Comparison of ENCODE assay signal across 15 mouse cellular contexts in the genomic region with DNA sequence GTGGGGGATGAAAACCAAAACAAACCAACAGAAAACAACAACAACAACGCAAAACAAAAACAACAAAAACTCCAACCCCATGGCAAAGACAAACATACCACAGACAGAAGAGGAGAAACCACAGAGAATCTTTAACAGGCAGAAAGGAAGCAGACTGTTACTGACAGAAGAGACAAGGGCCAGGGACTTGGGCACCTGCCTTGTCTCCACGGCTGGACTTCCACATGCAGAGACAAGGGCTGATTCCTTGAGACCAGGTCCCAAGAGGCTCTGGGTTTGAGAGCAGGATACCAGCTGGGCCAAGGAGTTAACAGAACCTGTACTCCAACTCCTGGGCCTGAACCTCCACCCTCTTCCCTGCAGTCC.
DNase-seq lines count a peak whose midpoint lies in the region; ATAC-seq lines count a peak whose summit lies in the region.
"Had no signal": no experiment of that assay in that cellular context is flagged by ENCODE, and none has a peak within 500 bp of the region (broad histone marks: within the 10 kb centered on the region; RNA-seq: fewer than 3 reads in every experiment).

No protein-coding gene starts in this region.

- H3K4me2 ChIP-seq in hindbrain, embryonic 16.5 days (ENCODE audit: low read length): no peak overlapping the region
- H3K4me2 ChIP-seq in hindbrain, embryonic 12.5 days (replicated peaks): no peak overlapping the region
- H3K4me2 ChIP-seq in midbrain, embryonic 16.5 days (ENCODE audit: low read length): no peak overlapping the region
- H3K4me2 ChIP-seq: embryonic facial prominence, embryonic 12.5 days; forebrain, embryonic 13.5 days; limb, embryonic 13.5 days had no signal

- no peaks in the 10 kb centered on the region for H3K27me3 ChIP-seq in hindbrain, embryonic 16.5 days (replicated peaks; ENCODE audit: control insufficient read depth, insufficient read depth, low read length)
- no peaks in the 10 kb centered on the region for H3K27me3 ChIP-seq in hindbrain, embryonic 12.5 days
- no peaks in the 10 kb centered on the region for H3K27me3 ChIP-seq in midbrain, embryonic 10.5 days (ENCODE audit: low read depth, poor library complexity, severe bottlenecking)
- no peaks in the 10 kb centered on the region for H3K27me3 ChIP-seq in midbrain, embryonic 16.5 days (ENCODE audit: control insufficient read depth, insufficient read depth, low read depth, low read length)
- no peaks in the 10 kb centered on the region for H3K27me3 ChIP-seq in embryonic facial prominence, embryonic 10.5 days (replicated peaks; ENCODE audit: low read depth, poor library complexity, severe bottlenecking)
- H3K27me3 ChIP-seq: embryonic facial prominence, embryonic 12.5 days; forebrain, embryonic 13.5 days; limb, embryonic 13.5 days had no signal

- no peak overlapping the region; the same call in 1 of the 2 replicates for H3K27ac ChIP-seq in hindbrain, embryonic 16.5 days (ENCODE audit: low read depth, low read length)
- H3K27ac ChIP-seq in hindbrain, embryonic 12.5 days: no peak overlapping the region
- 0 out of 2 replicates have a peak overlapping the region, but pooled peaks have one; percentile 50 for H3K27ac ChIP-seq in midbrain, embryonic 10.5 days (replicated peaks)
- H3K27ac ChIP-seq in midbrain, embryonic 16.5 days (ENCODE audit: low read length): no peak overlapping the region
- H3K27ac ChIP-seq in embryonic facial prominence, embryonic 10.5 days (replicated peaks): peak overlapping the region; percentile 19; the same call in 1 of the 2 replicates
- H3K27ac ChIP-seq in macrophage: peak overlapping the region; percentile 38
- H3K27ac ChIP-seq: embryonic facial prominence, embryonic 12.5 days; forebrain, embryonic 13.5 days; hindbrain, embryonic 10.5 days; limb, embryonic 13.5 days had no signal

- H3K9ac ChIP-seq in hindbrain, embryonic 16.5 days (ENCODE audit: low read depth, low read length): no peak overlapping the region
- H3K9ac ChIP-seq in hindbrain, embryonic 12.5 days: no peak overlapping the region
- no peak overlapping the region for H3K9ac ChIP-seq in midbrain, embryonic 16.5 days (ENCODE audit: low read depth, low read length)
- H3K9ac ChIP-seq: embryonic facial prominence, embryonic 12.5 days; forebrain, embryonic 13.5 days; limb, embryonic 13.5 days had no signal

- H3K4me1 ChIP-seq in hindbrain, embryonic 16.5 days (ENCODE audit: control insufficient read depth, insufficient read depth, low read depth, low read length): peaks cover 3% of the 10 kb centered on the region
- H3K4me1 ChIP-seq in hindbrain, embryonic 12.5 days: peaks cover 10% of the 10 kb centered on the region
- H3K4me1 ChIP-seq in midbrain, embryonic 10.5 days: peaks cover 23% of the 10 kb centered on the region
- no peaks in the 10 kb centered on the region; the same call in 1 of the 2 replicates for H3K4me1 ChIP-seq in midbrain, embryonic 16.5 days (ENCODE audit: control insufficient read depth, insufficient read depth, low read length)
- H3K4me1 ChIP-seq in embryonic facial prominence, embryonic 10.5 days: peaks cover 62% of the 10 kb centered on the region

- DNase-seq in midbrain, embryonic 10.5 days (ENCODE audit: low spot score): no peak
- DNase-seq in embryonic facial prominence, embryonic 10.5 days (ENCODE audit: low spot score): no peak
- no peak for DNase-seq in urinary bladder, adult 18-20 months (ENCODE audit: low spot score in 2 of 2)
- DNase-seq: cerebellum, postnatal 14 days; gastrocnemius, postnatal 14 days; layer of hippocampus, postnatal 36 days had no signal

- WGBS in hindbrain, embryonic 16.5 days: 62% methylated on average over 2 of the region's 2 CpGs
- 65% methylated on average over 2 of the region's 2 CpGs for WGBS in hindbrain, embryonic 12.5 days
- 93% methylated on average over 2 of the region's 2 CpGs for WGBS in midbrain, embryonic 10.5 days
- WGBS in midbrain, embryonic 16.5 days: 78% methylated on average over 2 of the region's 2 CpGs
- WGBS in embryonic facial prominence, embryonic 10.5 days: 63% methylated on average over 2 of the region's 2 CpGs
- 58% methylated on average over 2 of the region's 2 CpGs for WGBS in macrophage (ENCODE audit: missing documents)

- no peaks in the 10 kb centered on the region for H3K36me3 ChIP-seq in hindbrain, embryonic 16.5 days (ENCODE audit: control insufficient read depth, insufficient read depth, low read length)
- H3K36me3 ChIP-seq in hindbrain, embryonic 12.5 days: no peaks in the 10 kb centered on the region
- H3K36me3 ChIP-seq in midbrain, embryonic 10.5 days: no peaks in the 10 kb centered on the region
- no peaks in the 10 kb centered on the region for H3K36me3 ChIP-seq in midbrain, embryonic 16.5 days (ENCODE audit: control insufficient read depth, insufficient read depth, low read length)
- no peaks in the 10 kb centered on the region for H3K36me3 ChIP-seq in embryonic facial prominence, embryonic 10.5 days (replicated peaks)
- no peaks in the 10 kb centered on the region for H3K36me3 ChIP-seq in macrophage (ENCODE audit: inconsistent target)
- H3K36me3 ChIP-seq: embryonic facial prominence, embryonic 12.5 days; hindbrain, embryonic 10.5 days; limb, embryonic 13.5 days had no signal

- H3K9me3 ChIP-seq in hindbrain, embryonic 16.5 days (ENCODE audit: control insufficient read depth, low read length): no peaks in the 10 kb centered on the region
- no peaks in the 10 kb centered on the region for H3K9me3 ChIP-seq in hindbrain, embryonic 12.5 days (replicated peaks)
- no peaks in the 10 kb centered on the region for H3K9me3 ChIP-seq in midbrain, embryonic 10.5 days (replicated peaks)
- no peaks in the 10 kb centered on the region for H3K9me3 ChIP-seq in midbrain, embryonic 16.5 days (replicated peaks; ENCODE audit: control insufficient read depth, low read length, poor library complexity, severe bottlenecking)
- H3K9me3 ChIP-seq in embryonic facial prominence, embryonic 10.5 days: no peaks in the 10 kb centered on the region
- H3K9me3 ChIP-seq: embryonic facial prominence, embryonic 12.5 days; forebrain, embryonic 13.5 days; hindbrain, embryonic 10.5 days; limb, embryonic 13.5 days had no signal

- peak; percentile 39; the same call in 1 of the 2 replicates for ATAC-seq in hindbrain, embryonic 16.5 days
- ATAC-seq in hindbrain, embryonic 12.5 days (ENCODE audit: low FRiP score): no peak
- no peak for ATAC-seq in midbrain, embryonic 16.5 days
- ATAC-seq: lung, postnatal 0 days had no signal

- H3K79me2 ChIP-seq in macrophage (ENCODE audit: inconsistent target): peaks cover 100% of the 10 kb centered on the region

- no peak overlapping the region for H3K4me3 ChIP-seq in hindbrain, embryonic 16.5 days (ENCODE audit: low read length)
- H3K4me3 ChIP-seq in hindbrain, embryonic 12.5 days: no peak overlapping the region
- no peak overlapping the region for H3K4me3 ChIP-seq in midbrain, embryonic 10.5 days
- H3K4me3 ChIP-seq in midbrain, embryonic 16.5 days (ENCODE audit: low read depth, low read length): no peak overlapping the region
- H3K4me3 ChIP-seq in embryonic facial prominence, embryonic 10.5 days: no peak overlapping the region
- H3K4me3 ChIP-seq in macrophage (ENCODE audit: inconsistent target): no peak overlapping the region
- H3K4me3 ChIP-seq: embryonic facial prominence, embryonic 12.5 days; forebrain, embryonic 13.5 days; hindbrain, embryonic 10.5 days; limb, embryonic 13.5 days had no signal

Comparison
In these comparisons a context has a peak if more than half of its experiments do, and no peak if none do; other contexts are left out.
1. H3K27ac ChIP-seq: peak in midbrain, embryonic 10.5 days (single experiment), embryonic facial prominence, embryonic 10.5 days (single experiment) and macrophage (single experiment); none in hindbrain, embryonic 16.5 days (single experiment), hindbrain, embryonic 12.5 days (single experiment) and midbrain, embryonic 16.5 days (single experiment).